Mouse (Mus musculus) bone marrow macrophage, adult 2 months (primary cell): ENCODE measurements around the gene Vmn1r21.

Experiments used
- CTCF ChIP-seq: IDR thresholded peaks from 2 replicates; pipeline ENCODE4 v1.5.1; 2012; ENCODE audit warnings: low read depth, mild to moderate bottlenecking, low read length, moderate library complexity
- POLR2A ChIP-seq: IDR thresholded peaks from 2 replicates; pipeline ENCODE4 v1.6.1; 2012; ENCODE audit warnings: mild to moderate bottlenecking, low read depth, low read length, borderline replicate concordance

DNA sequence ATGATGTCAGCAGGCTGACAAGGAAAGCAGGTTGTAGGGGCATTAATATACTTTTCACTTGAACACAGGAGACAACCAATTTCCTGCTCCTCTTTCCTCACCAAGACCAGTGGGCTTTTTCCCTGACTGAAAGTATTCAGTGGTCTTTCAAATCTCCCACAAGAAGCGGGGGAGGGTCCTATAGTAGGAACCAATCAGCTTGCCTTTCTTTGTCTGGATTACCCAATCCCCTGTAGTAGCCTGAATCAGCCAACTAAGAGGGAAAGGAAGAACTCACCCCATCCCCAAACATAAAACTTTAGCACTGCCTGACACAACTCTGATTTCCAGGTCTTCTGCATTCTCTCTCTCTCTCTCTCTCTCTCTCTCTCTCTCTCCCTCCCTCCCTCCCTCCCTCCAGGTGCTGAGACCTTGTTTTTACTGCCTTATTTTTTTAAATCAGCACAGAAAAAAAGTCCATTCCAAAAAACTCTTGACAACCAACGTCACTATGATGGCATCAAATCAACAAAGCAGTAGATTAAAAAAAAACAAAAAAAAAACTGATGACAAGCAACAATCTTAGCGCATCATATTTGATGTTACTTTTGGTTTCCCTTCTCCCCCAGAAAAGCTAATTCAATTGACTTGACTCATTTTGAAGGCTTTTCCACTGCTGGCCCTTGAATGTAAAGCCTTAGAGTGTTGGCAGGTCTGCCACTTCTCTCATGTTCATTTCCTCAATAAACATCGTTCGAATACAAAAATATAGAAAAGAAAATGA lies 27.3 kb downstream of the Vmn1r21 start:
- no peak for TF ChIP-seq POLR2A
- no peak for TF ChIP-seq CTCF
